Mouse (Mus musculus): Measurements from ENCODE around the gene Serpinb6a. TPM values are rescaled to one million over a fixed set of nuclear protein-coding genes. Genes with fewer than 3 reads are reported as not detected.

The Serpinb6a gene
- polyA plus RNA-seq (2017; shearing (Covaris generic)): 40.5 TPM

GRCm38 (mm10) chr13:34002058-34003006, at the start of gene Serpinb6a, which contains the start of gene Ripk1:
Gene Serpinb6a (minus strand): TSS chr13:34002794.
Gene Ripk1 (plus strand): TSS chr13:34002363.

DNA sequence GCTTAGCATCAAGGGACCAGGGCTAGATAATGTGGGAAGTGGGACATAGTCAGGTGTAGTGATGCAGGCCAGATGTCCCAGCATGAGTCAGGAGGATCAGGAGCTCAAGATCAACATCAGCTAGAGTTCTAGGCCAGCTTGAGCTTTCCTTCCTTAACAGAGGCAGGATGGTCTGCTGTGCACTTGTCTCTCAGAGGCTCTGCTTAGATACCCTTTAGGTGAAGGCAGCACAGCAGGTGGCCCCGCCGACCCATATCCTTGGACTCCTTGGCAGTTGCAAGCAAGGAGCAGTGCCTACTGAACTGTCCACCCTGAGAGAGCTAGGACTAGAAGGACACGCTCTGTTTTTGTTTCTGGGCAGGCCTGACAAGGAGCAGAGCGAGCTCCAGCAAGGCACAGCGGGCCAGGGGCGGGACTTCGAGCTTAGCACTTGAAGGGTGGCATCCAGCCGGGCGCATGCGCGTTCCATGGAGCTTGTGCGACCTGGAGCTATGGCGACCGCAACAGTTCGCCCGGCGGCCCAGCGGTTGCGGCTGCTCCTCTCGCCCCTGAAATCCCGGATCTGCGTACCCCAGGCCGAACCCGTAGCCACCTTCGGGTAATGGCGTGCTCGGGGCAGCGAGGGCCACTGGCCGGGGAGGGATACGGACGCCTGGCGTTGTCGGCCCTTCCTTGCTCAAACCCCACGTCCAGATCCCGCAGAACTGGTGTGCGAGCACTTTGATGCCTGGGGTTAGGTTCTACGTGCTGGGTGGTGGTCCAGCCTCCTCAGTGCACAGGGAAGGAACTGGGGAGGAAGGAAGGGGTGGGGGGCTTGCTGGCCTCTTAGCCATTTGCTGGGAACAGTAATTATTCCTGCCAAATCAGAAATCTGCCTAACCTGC, 34.8 kb upstream of the Serpinb6a start, which contains the start of gene Bphl:
Gene Bphl, plus strand, starts transcription at position 426 of the 884 bp plus-strand sequence.

GRCm38 (mm10) chr13:33964206-33965046, 38.2 kb downstream of the Serpinb6a start, which contains the start of gene Nqo2:
Gene Nqo2 (plus strand): TSS chr13:33964687.

DNA sequence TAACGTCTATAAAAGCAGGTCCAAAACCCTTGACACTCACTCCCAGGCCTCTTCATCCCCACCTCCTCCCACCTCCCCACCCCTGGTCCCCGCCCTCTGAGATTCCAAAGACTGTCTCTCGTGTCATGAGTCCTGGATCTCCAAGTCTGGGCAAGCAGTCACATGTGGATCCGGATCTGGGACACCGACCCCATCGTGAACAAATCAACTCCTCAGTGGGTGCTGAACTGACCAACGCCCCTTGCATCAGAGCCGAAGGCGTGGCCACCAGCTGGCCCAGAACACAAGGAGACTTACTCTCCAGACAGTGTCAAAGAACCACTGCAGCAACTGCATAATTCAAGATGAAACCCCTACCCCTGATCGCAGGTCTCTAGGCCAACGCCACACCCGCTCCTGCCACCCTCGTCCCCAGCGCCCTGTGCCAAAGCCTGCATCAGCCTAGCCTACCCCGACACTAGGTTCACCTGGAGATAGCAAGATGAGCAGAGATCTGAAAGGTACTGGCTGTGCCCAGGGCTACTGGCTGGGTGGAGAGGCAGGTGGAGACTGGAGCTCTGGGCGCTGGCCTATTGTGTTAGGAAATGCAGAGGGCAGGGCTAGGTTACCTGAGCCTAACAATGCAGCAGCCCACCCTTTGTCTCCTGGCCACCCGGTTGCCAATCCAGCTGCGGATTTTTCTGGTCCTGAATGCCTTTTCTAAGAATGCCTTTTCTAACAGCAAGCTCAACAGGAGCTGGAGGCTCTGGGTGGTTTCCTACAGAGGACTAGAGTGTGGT, 97.2 kb downstream of the Serpinb6a start, which contains the start of gene Serpinb6c:
Gene Serpinb6c, minus strand, starts transcription at position 533 of the 779 bp plus-strand sequence.

Other genes starting within 250 kb of the Serpinb6a start
- not detected for gene Serpinb6e, start 159.4 kb downstream of the Serpinb6a start, polyA plus RNA-seq (2017; shearing (Covaris generic))
- gene Serpinb6c, start 97.1 kb downstream of the Serpinb6a start, polyA plus RNA-seq (2017; shearing (Covaris generic)): not detected
- 8.8 TPM for gene Nqo2, start 38.1 kb downstream of the Serpinb6a start, polyA plus RNA-seq (2017; shearing (Covaris generic))
- 26.6 TPM for gene Ripk1, start 431 bp downstream of the Serpinb6a start, polyA plus RNA-seq (2017; shearing (Covaris generic))
- 38.0 TPM for gene Bphl, start 34.8 kb upstream of the Serpinb6a start, polyA plus RNA-seq (2017; shearing (Covaris generic))
- 26.7 TPM for gene Tubb2a, start 75.2 kb upstream of the Serpinb6a start, polyA plus RNA-seq (2017; shearing (Covaris generic))
- 0.72 TPM for gene Tubb2b, start 127.7 kb upstream of the Serpinb6a start, polyA plus RNA-seq (2017; shearing (Covaris generic))
- 64.9 TPM for gene Psmg4, start 160.2 kb upstream of the Serpinb6a start, polyA plus RNA-seq (2017; shearing (Covaris generic))